Mouse (Mus musculus) retina, adult 2 months (tissue): ENCODE results near the gene Asb14.

Source experiments
- DNase-seq: peaks from one replicate; pipeline ENCODE4 v3.0.0-alpha.2; 2012; ENCODE audit warnings: low read depth, low spot score

Asb14 gene

DNA sequence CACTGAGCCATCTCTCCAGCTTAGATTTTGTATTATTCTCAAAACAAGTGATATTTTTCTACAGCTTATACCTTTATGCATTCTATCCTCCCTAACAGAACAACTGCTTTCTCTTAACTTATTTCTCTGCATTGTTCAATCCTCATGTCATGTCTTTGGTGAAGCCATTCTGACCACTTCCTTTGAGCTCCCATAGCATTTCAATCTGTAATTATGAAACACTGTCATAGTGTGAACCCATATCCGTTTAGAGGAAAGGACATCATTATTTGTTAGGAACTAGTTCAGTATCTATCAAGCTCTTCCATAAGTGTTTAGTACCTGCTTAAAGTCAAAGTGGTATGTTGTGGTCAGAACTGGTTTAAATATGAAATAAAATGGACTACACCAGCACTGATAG, 66.2 kb downstream of the Asb14 start:
- no peak for DNase-seq
